Mouse (Mus musculus): ENCODE data around the gene Clec4f. TPM values are rescaled to one million over a fixed set of nuclear protein-coding genes. Genes with fewer than 3 reads are reported as not detected.

Clec4f gene
- total RNA-seq, 1 experiment, result not detected

- in situ Hi-C loops (cut with MboI; ENCODE audit: low sequenced_read_pairs in 2 of 2, unreplicated experiment in 2 of 2), result no loop called here
- H3K9me3 ChIP-seq (ENCODE audit: control insufficient read depth, insufficient read depth, low read depth, low read length), result no peaks in the 10 kb centered on the region
- H3K36me3 ChIP-seq (ENCODE audit: control insufficient read depth, insufficient read depth, low read length, poor library complexity, severe bottlenecking), result no peaks in the 10 kb centered on the region
- H3K27ac ChIP-seq (ENCODE audit: insufficient read depth, low read depth, low read length, poor library complexity, severe bottlenecking), result no peak overlapping the region
- TF ChIP-seq HCFC1 (IDR thresholded peaks at IDR 0.05; ENCODE audit: borderline replicate concordance, insufficient read depth, low read length) (no peak), ZC3H11A (IDR thresholded peaks at IDR 0.05; ENCODE audit: borderline replicate concordance, low read depth, low read length) (no peak), CHD2 (IDR thresholded peaks at IDR 0.05; ENCODE audit: low read depth, low read length) (no peak), MAFK (IDR thresholded peaks at IDR 0.05; ENCODE audit: insufficient read depth, low read depth, low read length) (no peak), ZNF384 (IDR thresholded peaks at IDR 0.05; ENCODE audit: low read depth, low read length) (no peak)
- no peaks in the 10 kb centered on the region for H3K4me1 ChIP-seq (ENCODE audit: control insufficient read depth in 2 of 2, insufficient read depth in 2 of 2, low read length in 2 of 2, poor library complexity in 1 of 2)
- no peak overlapping the region for H3K9ac ChIP-seq (ENCODE audit: insufficient read depth, low read depth, low read length, poor library complexity, severe bottlenecking)
- no peak overlapping the region for H3K4me3 ChIP-seq (ENCODE audit: insufficient read depth in 1 of 2, low read depth in 1 of 2, low read length in 2 of 2, poor library complexity in 1 of 2, severe bottlenecking in 1 of 2)
- no peak for DNase-seq (ENCODE audit: low read depth, low spot score)
Observed at GRCm38 (mm10) chr6:83614469-83614868, 41.5 kb downstream of the Clec4f start.

GRCm38 (mm10) chr6:83612976-83613375, 43.0 kb downstream of the Clec4f start:
- Histone ChIP-seq H3K9ac (ENCODE audit: insufficient read depth, low read depth, low read length, poor library complexity, severe bottlenecking) (no peak overlapping the region), H3K4me3 (ENCODE audit: insufficient read depth in 1 of 2, low read depth in 1 of 2, low read length in 2 of 2, poor library complexity in 1 of 2, severe bottlenecking in 1 of 2) (no peak overlapping the region), H3K36me3 (ENCODE audit: control insufficient read depth, insufficient read depth, low read length, poor library complexity, severe bottlenecking) (no peaks in the 10 kb centered on the region), H3K27ac (ENCODE audit: insufficient read depth, low read depth, low read length, poor library complexity, severe bottlenecking) (no peak overlapping the region), H3K9me3 (ENCODE audit: control insufficient read depth, insufficient read depth, low read depth, low read length) (no peaks in the 10 kb centered on the region), H3K4me1 (ENCODE audit: control insufficient read depth in 2 of 2, insufficient read depth in 2 of 2, low read length in 2 of 2, poor library complexity in 1 of 2) (no peaks in the 10 kb centered on the region)
- in situ Hi-C loops (cut with MboI; ENCODE audit: low sequenced_read_pairs in 2 of 2, unreplicated experiment in 2 of 2), result no loop called here
- DNase-seq (ENCODE audit: low read depth, low spot score), result no peak
- TF ChIP-seq ZNF384 (IDR thresholded peaks at IDR 0.05; ENCODE audit: low read depth, low read length) (no peak), MAFK (IDR thresholded peaks at IDR 0.05; ENCODE audit: insufficient read depth, low read depth, low read length) (no peak), ZC3H11A (IDR thresholded peaks at IDR 0.05; ENCODE audit: borderline replicate concordance, low read depth, low read length) (no peak), HCFC1 (IDR thresholded peaks at IDR 0.05; ENCODE audit: borderline replicate concordance, insufficient read depth, low read length) (no peak)

DNA sequence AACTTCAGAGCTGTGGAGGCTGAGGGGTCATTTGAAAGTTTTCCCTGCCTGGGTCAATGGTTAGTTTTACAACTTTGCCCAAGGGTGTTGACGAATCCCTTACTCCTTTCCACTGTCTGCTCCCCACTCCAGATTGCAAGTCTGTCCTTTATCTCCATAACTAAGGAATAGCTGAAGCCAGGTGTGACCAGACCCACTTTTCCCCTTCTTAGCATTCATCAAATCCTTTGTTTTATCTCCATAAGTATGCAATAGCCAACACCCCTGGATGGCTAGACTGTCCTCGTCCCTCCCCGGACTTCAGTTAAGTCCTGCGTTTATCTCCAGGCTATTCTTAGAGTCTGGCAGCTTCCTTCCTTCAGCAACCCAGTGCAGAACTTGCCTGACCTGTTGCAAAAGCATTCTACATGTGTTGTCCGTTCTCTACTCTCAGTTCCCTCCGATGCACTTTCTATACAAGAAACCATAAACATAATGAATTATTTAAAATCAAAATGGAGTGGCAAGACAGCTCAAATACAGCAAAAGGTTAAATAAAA, 56.3 kb downstream of the Clec4f start:
- in situ Hi-C loops (cut with MboI; ENCODE audit: low sequenced_read_pairs in 2 of 2, unreplicated experiment in 2 of 2), result no loop called here
- Histone ChIP-seq H3K4me3 (ENCODE audit: insufficient read depth in 1 of 2, low read depth in 1 of 2, low read length in 2 of 2, poor library complexity in 1 of 2, severe bottlenecking in 1 of 2) (no peak overlapping the region), H3K9ac (ENCODE audit: insufficient read depth, low read depth, low read length, poor library complexity, severe bottlenecking) (no peak overlapping the region), H3K9me3 (ENCODE audit: control insufficient read depth, insufficient read depth, low read depth, low read length) (no peaks in the 10 kb centered on the region), H3K36me3 (ENCODE audit: control insufficient read depth, insufficient read depth, low read length, poor library complexity, severe bottlenecking) (no peaks in the 10 kb centered on the region), H3K4me1 (ENCODE audit: control insufficient read depth in 2 of 2, insufficient read depth in 2 of 2, low read length in 2 of 2, poor library complexity in 1 of 2) (peaks cover 0 to 1% of the 10 kb centered on the region in 2 experiments; a peak in 1 of 4 replicates), H3K27ac (ENCODE audit: insufficient read depth, low read depth, low read length, poor library complexity, severe bottlenecking) (no peak overlapping the region)
- no peak for TF ChIP-seq MAFK (IDR thresholded peaks at IDR 0.05; ENCODE audit: insufficient read depth, low read depth, low read length)
- TF ChIP-seq ZC3H11A (IDR thresholded peaks at IDR 0.05; ENCODE audit: borderline replicate concordance, low read depth, low read length), result no peak
- TF ChIP-seq ZNF384 (IDR thresholded peaks at IDR 0.05; ENCODE audit: low read depth, low read length), result no peak
- TF ChIP-seq HCFC1 (IDR thresholded peaks at IDR 0.05; ENCODE audit: borderline replicate concordance, insufficient read depth, low read length), result no peak
- no peak for TF ChIP-seq CHD2 (IDR thresholded peaks at IDR 0.05; ENCODE audit: low read depth, low read length)
- DNase-seq (ENCODE audit: low read depth, low spot score), result no peak

DNA sequence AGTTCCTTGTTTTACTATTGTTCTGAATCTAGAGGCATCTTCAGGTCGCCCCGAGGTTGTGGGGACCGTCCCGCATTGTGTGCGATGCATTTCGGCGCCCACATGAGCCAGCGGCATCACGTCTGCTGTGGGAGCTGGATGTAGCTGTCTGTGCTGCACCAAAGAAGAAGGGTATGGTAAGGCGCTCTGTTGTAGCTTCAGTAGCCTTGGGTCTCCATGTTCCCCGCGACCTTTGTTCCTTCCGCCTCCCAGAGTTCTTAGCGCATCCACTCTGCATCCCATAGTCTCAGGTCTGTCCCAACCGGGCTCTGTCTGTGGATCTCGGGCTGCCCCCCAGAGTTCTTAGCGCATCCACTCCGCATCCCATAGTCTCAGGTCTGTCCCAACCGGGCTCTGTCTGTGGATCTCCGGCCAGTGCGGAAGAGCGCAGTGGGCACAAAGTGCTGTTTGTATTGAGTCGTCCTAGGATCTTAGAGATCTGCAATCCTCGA, 56.9 kb downstream of the Clec4f start:
- DNase-seq (ENCODE audit: low read depth, low spot score), result no peak
- Histone ChIP-seq H3K4me3 (ENCODE audit: insufficient read depth in 1 of 2, low read depth in 1 of 2, low read length in 2 of 2, poor library complexity in 1 of 2, severe bottlenecking in 1 of 2) (peak overlapping the region; percentile 54 to 75), H3K36me3 (ENCODE audit: control insufficient read depth, insufficient read depth, low read length, poor library complexity, severe bottlenecking) (no peaks in the 10 kb centered on the region), H3K27ac (ENCODE audit: insufficient read depth, low read depth, low read length, poor library complexity, severe bottlenecking) (no peak overlapping the region), H3K9me3 (ENCODE audit: control insufficient read depth, insufficient read depth, low read depth, low read length) (no peaks in the 10 kb centered on the region), H3K4me1 (ENCODE audit: control insufficient read depth in 2 of 2, insufficient read depth in 2 of 2, low read length in 2 of 2, poor library complexity in 1 of 2) (peaks cover 0 to 1% of the 10 kb centered on the region in 2 experiments; a peak in 1 of 4 replicates), H3K9ac (ENCODE audit: insufficient read depth, low read depth, low read length, poor library complexity, severe bottlenecking) (peak overlapping the region; percentile 41; the same call in 1 of the 2 replicates)
- in situ Hi-C loops (cut with MboI; ENCODE audit: low sequenced_read_pairs in 2 of 2, unreplicated experiment in 2 of 2), result no loop called here
- no peak for TF ChIP-seq ZNF384 (IDR thresholded peaks at IDR 0.05; ENCODE audit: low read depth, low read length)
- TF ChIP-seq MAFK (IDR thresholded peaks at IDR 0.05; ENCODE audit: insufficient read depth, low read depth, low read length), result no peak
- no peak for TF ChIP-seq CHD2 (IDR thresholded peaks at IDR 0.05; ENCODE audit: low read depth, low read length)
- TF ChIP-seq ZC3H11A (IDR thresholded peaks at IDR 0.05; ENCODE audit: borderline replicate concordance, low read depth, low read length), result no peak
- TF ChIP-seq HCFC1 (IDR thresholded peaks at IDR 0.05; ENCODE audit: borderline replicate concordance, insufficient read depth, low read length), result no peak
